Mouse (Mus musculus) CH12.LX (cell line): Measurements from ENCODE around the gene Cdh26. TPM values are rescaled to one million over a fixed set of nuclear protein-coding genes. Genes with fewer than 3 reads are reported as not detected.

ENCODE experiments used
- DNase-seq: peaks from one replicate; pipeline ENCODE4 v3.0.0-alpha.2; 2013; ENCODE audit errors: extremely low read depth
- H3K27ac ChIP-seq: 2 replicates; pipeline ENCODE4 v1.5.1; 2012; ENCODE audit warnings: low read depth, mild to moderate bottlenecking, control low read depth, moderate library complexity; ENCODE audit not compliant: insufficient read depth
- H3K27me3 ChIP-seq: replicated peaks from 2 replicates; pipeline ENCODE3; 2012; ENCODE audit warnings: inconsistent platforms
- H3K36me3 ChIP-seq, 2 experiments: replicated peaks in 1 of 2; 2 replicates each; pipeline versions ENCODE3 to v1.6.1; 2012; ENCODE audit warnings: inconsistent platforms in 1 of 2, low read length in 1 of 2, mild to moderate bottlenecking in 1 of 2, mixed read lengths in 1 of 2, moderate library complexity in 1 of 2; ENCODE audit not compliant: control insufficient read depth in 1 of 2, insufficient read depth in 1 of 2
- H3K4me1 ChIP-seq, 2 experiments: 2 replicates each; pipeline ENCODE4 v1.6.1; 2012; ENCODE audit warnings: inconsistent platforms in 1 of 2, moderate library complexity in 1 of 2; ENCODE audit not compliant: insufficient read depth in 2 of 2, control insufficient read depth in 1 of 2
- H3K4me2 ChIP-seq: 2 replicates; pipeline ENCODE4 v1.6.1; 2012; ENCODE audit warnings: low read depth, mild to moderate bottlenecking, control low read depth; ENCODE audit not compliant: poor library complexity, insufficient read depth, severe bottlenecking
- H3K4me3 ChIP-seq, 3 experiments: fragments of 150-350 bp in 1 of 3; sonication (generic) in 1 of 3; replicated peaks in 1 of 3; 2 replicates each; pipeline versions ENCODE3 to v1.5.1; 2011 to 2012; ENCODE audit warnings: low read depth in 2 of 3, low read length in 2 of 3, mild to moderate bottlenecking in 2 of 3, moderate library complexity in 2 of 3, control low read depth in 1 of 3, improper control_type of control experiment in 1 of 3, inconsistent platforms in 1 of 3, mixed read lengths in 1 of 3; ENCODE audit not compliant: poor library complexity in 1 of 3
- H3K79me2 ChIP-seq: replicated peaks from 2 replicates; pipeline ENCODE4 v1.6.1; 2012; ENCODE audit warnings: mild to moderate bottlenecking, moderate library complexity; ENCODE audit not compliant: control insufficient read depth, poor library complexity, insufficient read depth, severe bottlenecking; ENCODE audit errors: extremely low read depth
- H3K9ac ChIP-seq: 2 replicates; pipeline ENCODE4 v1.6.1; 2012; ENCODE audit warnings: low read depth, mild to moderate bottlenecking, control low read depth, moderate library complexity; ENCODE audit not compliant: insufficient read depth
- H3K9me3 ChIP-seq: replicated peaks from 2 replicates; pipeline ENCODE3; 2012; ENCODE audit warnings: low read length, inconsistent platforms, mixed read lengths
- BHLHE40 ChIP-seq: IDR thresholded peaks from 2 replicates; pipeline ENCODE4 v1.6.1; 2011; ENCODE audit warnings: mild to moderate bottlenecking, low read depth, low read length, improper control_type of control experiment
- CHD1 ChIP-seq: IDR thresholded peaks from 2 replicates; pipeline ENCODE4 v1.6.1; 2012; ENCODE audit warnings: low read depth, low read length, improper control_type of control experiment, inconsistent platforms
- CHD2 ChIP-seq: IDR thresholded peaks from 2 replicates; pipeline ENCODE4 v1.6.1; 2011; ENCODE audit warnings: low read length, improper control_type of control experiment
- EP300 ChIP-seq: IDR thresholded peaks from 2 replicates; pipeline ENCODE4 v1.6.1; 2011; ENCODE audit warnings: low read length, improper control_type of control experiment
- GABPA ChIP-seq: IDR thresholded peaks from 2 replicates; pipeline ENCODE4 v1.6.1; 2012; ENCODE audit warnings: low read depth, low read length, improper control_type of control experiment, inconsistent platforms; ENCODE audit not compliant: insufficient replicate concordance
- HCFC1 ChIP-seq: IDR thresholded peaks from 2 replicates; pipeline ENCODE4 v1.6.1; 2012; ENCODE audit warnings: low read depth, mild to moderate bottlenecking, inconsistent platforms, low read length, improper control_type of control experiment
- MAX ChIP-seq: IDR thresholded peaks from 2 replicates; pipeline ENCODE4 v1.6.1; 2011; ENCODE audit warnings: low read length, improper control_type of control experiment
- MAZ ChIP-seq: IDR thresholded peaks from 2 replicates; pipeline ENCODE4 v1.6.1; 2012; ENCODE audit warnings: low read depth, mild to moderate bottlenecking, inconsistent platforms, low read length, improper control_type of control experiment, moderate library complexity
- MEF2A ChIP-seq: IDR thresholded peaks from 2 replicates; pipeline ENCODE4 v1.6.1; 2014; ENCODE audit warnings: low read depth, mild to moderate bottlenecking, inconsistent platforms, low read length, improper control_type of control experiment, borderline replicate concordance
- MXI1 ChIP-seq: IDR thresholded peaks from 2 replicates; pipeline ENCODE4 v1.6.1; 2011; ENCODE audit warnings: mild to moderate bottlenecking, low read depth, low read length, improper control_type of control experiment
- MYC ChIP-seq: IDR thresholded peaks from 2 replicates; pipeline ENCODE4 v1.6.1; 2011; ENCODE audit warnings: low read depth, mild to moderate bottlenecking, improper control_type of control experiment, low read length
- NELFE ChIP-seq: IDR thresholded peaks from 2 replicates; pipeline ENCODE4 v1.6.1; 2011; ENCODE audit warnings: low read depth, low read length, improper control_type of control experiment
- PAX5 ChIP-seq: IDR thresholded peaks from 2 replicates; pipeline ENCODE4 v1.6.1; 2012; ENCODE audit warnings: low read length, inconsistent platforms, mixed read lengths
- RCOR1 ChIP-seq: conservative IDR thresholded peaks from 2 replicates; pipeline ENCODE4 v1.6.1; 2012; ENCODE audit warnings: low read depth, mild to moderate bottlenecking, inconsistent platforms, low read length, improper control_type of control experiment
- TBP ChIP-seq: conservative IDR thresholded peaks from 2 replicates; pipeline ENCODE4 v1.6.1; 2011; ENCODE audit warnings: low read depth, low read length, improper control_type of control experiment
- UBTF ChIP-seq: IDR thresholded peaks from 2 replicates; pipeline ENCODE4 v1.6.1; 2012; ENCODE audit warnings: low read depth, mild to moderate bottlenecking, inconsistent platforms, low read length, improper control_type of control experiment, moderate library complexity
- USF1 ChIP-seq: IDR thresholded peaks from 2 replicates; pipeline ENCODE4 v1.6.1; 2014; ENCODE audit warnings: low read depth, mild to moderate bottlenecking, inconsistent platforms, low read length, improper control_type of control experiment
- ZMIZ1 ChIP-seq: IDR thresholded peaks from 2 replicates; pipeline ENCODE4 v1.6.1; 2012; ENCODE audit warnings: low read depth, mild to moderate bottlenecking, inconsistent platforms, low read length, improper control_type of control experiment
- dilution Hi-C: fragments of 300-500 bp; cut with MboI; formaldehyde crosslinking; loops from 2 replicates; pipeline ENCODE4 v1.14.3; 2020; ENCODE audit warnings: low sequenced_read_pairs; ENCODE audit not compliant: extremely low pct_unique_long_range_greater_than_20kb, extremely low pct_ligation_motif_present
- in situ Hi-C: fragments of 300-500 bp; cut with MboI; formaldehyde crosslinking; loops from 3 replicates; pipeline ENCODE4 v1.14.3; 2019; ENCODE audit warnings: low sequenced_read_pairs, low pct_ligation_motif_present, low pct_unique_long_range_greater_than_20kb, mixed read lengths
- polyA plus RNA-seq: library from polyadenylated mRNA; unstranded; fragments of >175 nt; gene quantifications from 2 replicates; pipeline ENCODE4 v1.2.1, GENCODE M21; 2012; ENCODE audit warnings: low read depth; ENCODE audit not compliant: insufficient read length
- total RNA-seq, 2 experiments: library from RNA; depleted of rRNA; stranded (reverse); fragments of 300-350 nt in 1 of 2; fragments of >200 nt in 1 of 2; gene quantifications; 2 replicates each; pipeline ENCODE4 v1.2.3; 2012 to 2014

Gene Cdh26
- total and polyA plus RNA-seq, 3 experiments = not detected

- no peaks in the 10 kb centered on the region for H3K79me2 ChIP-seq
- H3K36me3 ChIP-seq = no peaks in the 10 kb centered on the region
- no peak overlapping the region for H3K9ac ChIP-seq
- H3K27me3 ChIP-seq = peaks cover 18% of the 10 kb centered on the region
- no peak for DNase-seq
- no peak overlapping the region for H3K27ac ChIP-seq
- no peak overlapping the region for H3K4me2 ChIP-seq
- dilution Hi-C loops = no loop called here
- H3K9me3 ChIP-seq = peaks cover 7% of the 10 kb centered on the region
- no peak overlapping the region for H3K4me3 ChIP-seq
- no peak for TF ChIP-seq RCOR1
- no peak for TF ChIP-seq MEF2A
- TF ChIP-seq EP300 = no peak
- no peak for TF ChIP-seq MXI1
- no peak for TF ChIP-seq USF1
- TF ChIP-seq MAX = no peak
- no peak for TF ChIP-seq NELFE
- TF ChIP-seq MAZ = no peak
- no peak for TF ChIP-seq BHLHE40
- in situ Hi-C loops = no loop called here
- no peaks in the 10 kb centered on the region for H3K4me1 ChIP-seq
Observed at GRCm38 (mm10) chr2:178457414-178457813, 27.1 kb downstream of the Cdh26 start.

DNA sequence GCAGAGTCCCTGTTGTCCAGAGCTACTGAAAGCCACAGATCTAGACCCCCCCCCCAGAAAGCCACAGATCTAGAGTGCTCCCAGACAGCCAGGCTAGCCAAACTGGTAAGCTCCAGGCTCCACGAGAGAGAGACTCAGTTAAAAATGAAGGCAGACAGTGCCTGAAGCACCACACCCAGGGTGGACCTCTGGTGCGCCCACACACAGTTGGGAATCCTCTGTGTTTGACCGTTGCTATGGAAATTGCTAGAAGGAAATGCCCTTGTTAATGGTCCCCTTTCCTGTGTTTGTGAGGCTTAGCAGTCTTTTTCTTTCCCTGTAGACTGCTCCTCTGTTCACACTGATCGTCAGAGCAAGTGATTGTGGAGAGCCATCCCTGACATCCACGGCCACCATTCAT lies 30.0 kb downstream of the Cdh26 start:
- no peaks in the 10 kb centered on the region for H3K4me1 ChIP-seq

More for the DNA sequence above, 30.0 kb downstream of the Cdh26 start:
- no peak for DNase-seq
- no peaks in the 10 kb centered on the region for H3K79me2 ChIP-seq
- H3K9ac ChIP-seq = no peak overlapping the region
- dilution Hi-C loops = no loop called here
- peaks cover 14% of the 10 kb centered on the region for H3K27me3 ChIP-seq
- in situ Hi-C loops = no loop called here
- H3K36me3 ChIP-seq = no peaks in the 10 kb centered on the region
- no peak overlapping the region for H3K4me3 ChIP-seq
- TF ChIP-seq MYC (no peak), PAX5 (no peak), UBTF (no peak), HCFC1 (no peak), CHD2 (no peak), TBP (no peak), MXI1 (no peak), MEF2A (no peak), CHD1 (no peak), ZMIZ1 (no peak), GABPA (no peak), EP300 (no peak)
- no peak overlapping the region for H3K27ac ChIP-seq
- peaks cover 10% of the 10 kb centered on the region for H3K9me3 ChIP-seq
- no peak overlapping the region for H3K4me2 ChIP-seq
